Mouse (Mus musculus) limb, embryonic 14.5 days (tissue): Measurements from ENCODE around the gene Smdt1. TPM values are rescaled to one million over a fixed set of nuclear protein-coding genes. Genes with fewer than 3 reads are reported as not detected.
A peak's percentile ranks its signal among the peaks of the same experiment; 100 is the strongest.

Experiments used
- ATAC-seq: fragments of 200-750 bp; cut with Nextera tagmentation; 2 replicates; pipeline ENCODE4 v1.8.0; 2017; ENCODE audit warnings: low read depth, moderate number of reproducible peaks, moderate TSS enrichment; ENCODE audit not compliant: low FRiP score
- DNase-seq: peaks from one replicate; pipeline ENCODE4 v3.0.0-alpha.2; 2015; ENCODE audit warnings: low spot score
- H3K27ac ChIP-seq: fragments of 300-500 bp; sonication (generic); replicated peaks from 2 replicates; pipeline ENCODE4 v1.5.1; 2014; ENCODE audit warnings: low read depth, mild to moderate bottlenecking, low read length, moderate library complexity, mixed read lengths
- H3K27me3 ChIP-seq: fragments of 300-500 bp; sonication (generic); 2 replicates; pipeline ENCODE4 v1.6.1; 2014; ENCODE audit warnings: low read length, mixed read lengths; ENCODE audit not compliant: control insufficient read depth, insufficient read depth
- H3K36me3 ChIP-seq: fragments of 300-500 bp; sonication (generic); 2 replicates; pipeline ENCODE4 v1.6.1; 2014; ENCODE audit warnings: mild to moderate bottlenecking, low read length, moderate library complexity, mixed read lengths; ENCODE audit not compliant: control insufficient read depth, insufficient read depth
- H3K4me1 ChIP-seq: fragments of 300-500 bp; sonication (generic); 2 replicates; pipeline ENCODE4 v1.6.1; 2014; ENCODE audit warnings: antibody characterized with exemption, low read length, mixed read lengths; ENCODE audit not compliant: control insufficient read depth, insufficient read depth
- H3K4me2 ChIP-seq: fragments of 300-500 bp; sonication (generic); replicated peaks from 2 replicates; pipeline ENCODE4 v1.6.1; 2014; ENCODE audit warnings: low read depth, mild to moderate bottlenecking, low read length, moderate library complexity; ENCODE audit not compliant: severe bottlenecking
- H3K4me3 ChIP-seq: fragments of 300-500 bp; sonication (generic); replicated peaks from 2 replicates; pipeline ENCODE4 v1.5.1; 2014; ENCODE audit warnings: low read length
- H3K9ac ChIP-seq: fragments of 300-500 bp; sonication (generic); 2 replicates; pipeline ENCODE4 v1.6.1; 2014; ENCODE audit warnings: mild to moderate bottlenecking, low read depth, low read length, moderate library complexity; ENCODE audit not compliant: severe bottlenecking
- H3K9me3 ChIP-seq: fragments of 300-500 bp; sonication (generic); 2 replicates; pipeline ENCODE4 v1.6.1; 2016; ENCODE audit warnings: low read length; ENCODE audit not compliant: control insufficient read depth
- POLR2A ChIP-seq: fragments of 200-500 bp; IDR thresholded peaks from 2 replicates; pipeline ENCODE4 v1.8.0; 2012; ENCODE audit warnings: inconsistent platforms, mild to moderate bottlenecking, moderate library complexity, borderline replicate concordance; ENCODE audit not compliant: insufficient read depth, insufficient read length; ENCODE audit errors: extremely low read depth
- WGBS: fragments of 180-500 bp; shearing (Covaris S2); extraction: QIAGEN DNeasy Blood & Tissue Kit; methylation state at CpG from one replicate; pipeline ENCODE4 v1.1.7; 2014; 5-methylcytosine and 5-hydroxymethylcytosine counted together
- polyA plus RNA-seq, 2 experiments: library from polyadenylated mRNA; depleted of rRNA in 1 of 2; stranded (reverse) in 1 of 2; unstranded in 1 of 2; fragments of >200 nt; fragmentation: Nextera tagmentation in 1 of 2; extraction: Ambion mirVana in 1 of 2; gene quantifications; 2 replicates each; pipeline versions ENCODE4 v1.2.1 to v1.2.3; 2012 to 2014

Gene Smdt1
- polyA plus RNA-seq, 2 experiments, result 178 to 258 TPM

- peak overlapping the region; percentile 71 for H3K4me3 ChIP-seq
- 0 out of 2 replicates have a peak overlapping the region, but pooled peaks have one; percentile 67 for H3K27ac ChIP-seq
- H3K4me1 ChIP-seq, result peaks cover 15% of the 10 kb centered on the region
- peaks cover 29% of the 10 kb centered on the region for H3K36me3 ChIP-seq
- ATAC-seq (no peak), DNase-seq (no peak)
- no peaks in the 10 kb centered on the region for H3K9me3 ChIP-seq
- peak overlapping the region; percentile 83 for H3K4me2 ChIP-seq
- no peaks in the 10 kb centered on the region for H3K27me3 ChIP-seq
- 28% methylated on average over 14 of the region's 14 CpGs for WGBS
- TF ChIP-seq POLR2A, result no peak
- H3K9ac ChIP-seq, result peak overlapping the region; percentile 89
Observed at GRCm38 (mm10) chr15:82353078-82353744, 14.5 kb downstream of the Smdt1 start.

GRCm38 (mm10) chr15:82353745-82354113 is 15.0 kb downstream of the Smdt1 start:
- no peaks in the 10 kb centered on the region for H3K27me3 ChIP-seq
- no peak for DNase-seq
- ATAC-seq, result peak; percentile 20
- H3K9me3 ChIP-seq, result no peaks in the 10 kb centered on the region
- TF ChIP-seq POLR2A, result no peak
- peaks cover 24% of the 10 kb centered on the region for H3K36me3 ChIP-seq
- under 1% methylated on average over 15 of the region's 23 CpGs for WGBS
- peak overlapping the region; percentile 89 for H3K9ac ChIP-seq
- H3K27ac ChIP-seq, result peak overlapping the region; percentile 67; the same call in 1 of the 2 replicates
- peak overlapping the region; percentile 71 for H3K4me3 ChIP-seq
- H3K4me2 ChIP-seq, result peak overlapping the region; percentile 83
- H3K4me1 ChIP-seq, result peaks cover 18% of the 10 kb centered on the region

GRCm38 (mm10) chr15:82354126-82354945 is 15.6 kb downstream of the Smdt1 start, which contains the start of gene Ndufa6:
Ndufa6 (minus strand) TSS chr15:82354322.
- ATAC-seq (peak; percentile 100), DNase-seq (peak; percentile 98)
- peak within 1 kb of the TSS; percentile 89 for H3K9ac ChIP-seq
- peak within 1 kb of the TSS; percentile 71 for H3K4me3 ChIP-seq
- 2% methylated on average over 55 of the region's 57 CpGs for WGBS
- peaks cover 18% of the 10 kb centered on the region for H3K36me3 ChIP-seq
- no peaks in the 10 kb centered on the region for H3K9me3 ChIP-seq
- H3K4me1 ChIP-seq, result peaks cover 23% of the 10 kb centered on the region
- H3K27me3 ChIP-seq, result no peaks in the 10 kb centered on the region
- peak within 1 kb of the TSS; percentile 86 for H3K27ac ChIP-seq
- H3K4me2 ChIP-seq, result peak within 1 kb of the TSS; percentile 83
- peak; percentile 97 for TF ChIP-seq POLR2A

GRCm38 (mm10) chr15:82358431-82359260 is 19.9 kb downstream of the Smdt1 start:
- ATAC-seq, result no peak
- 0 out of 2 replicates have a peak overlapping the region, but pooled peaks have one; percentile 12 for H3K9ac ChIP-seq
- no peaks in the 10 kb centered on the region for H3K27me3 ChIP-seq
- no peaks in the 10 kb centered on the region for H3K9me3 ChIP-seq
- WGBS, result 54% methylated on average over 22 of the region's 22 CpGs
- no peak overlapping the region for H3K27ac ChIP-seq
- H3K36me3 ChIP-seq, result no peaks in the 10 kb centered on the region
- H3K4me2 ChIP-seq, result no peak overlapping the region
- no peak overlapping the region for H3K4me3 ChIP-seq
- DNase-seq, result no peak
- no peak for TF ChIP-seq POLR2A
- peaks cover 12% of the 10 kb centered on the region; the same call in 1 of the 2 replicates for H3K4me1 ChIP-seq
